Mouse (Mus musculus) hindbrain, postnatal 0 days (tissue): ENCODE data around the gene Clic1. TPM values are rescaled to one million over a fixed set of nuclear protein-coding genes. Genes with fewer than 3 reads are reported as not detected.

ENCODE experiments used
- ATAC-seq: fragments of 200-750 bp; cut with Nextera tagmentation; 2 replicates; pipeline ENCODE4 v1.8.0; 2017; ENCODE audit warnings: mild to moderate bottlenecking, moderate TSS enrichment, moderate library complexity
- DNase-seq: peaks from one replicate; pipeline ENCODE4 v3.0.0-alpha.2; 2015; ENCODE audit warnings: low spot score
- H3K27ac ChIP-seq: fragments of 300-500 bp; sonication (generic); 2 replicates; pipeline ENCODE4 v1.5.1; 2014; ENCODE audit warnings: mild to moderate bottlenecking
- H3K27me3 ChIP-seq: fragments of 300-500 bp; sonication (generic); 2 replicates; pipeline ENCODE4 v1.6.1; 2014; ENCODE audit warnings: low read length, mixed read lengths; ENCODE audit not compliant: insufficient read depth
- H3K36me3 ChIP-seq: fragments of 300-500 bp; sonication (generic); 2 replicates; pipeline ENCODE4 v1.6.1; 2014; ENCODE audit warnings: low read length, mixed read lengths; ENCODE audit not compliant: insufficient read depth
- H3K4me1 ChIP-seq: fragments of 300-500 bp; sonication (generic); 2 replicates; pipeline ENCODE4 v1.6.1; 2014; ENCODE audit warnings: antibody characterized with exemption, low read length, mixed read lengths; ENCODE audit not compliant: insufficient read depth
- H3K4me2 ChIP-seq: fragments of 300-500 bp; sonication (generic); 2 replicates; pipeline ENCODE4 v1.6.1; 2014; ENCODE audit warnings: low read depth, mild to moderate bottlenecking, low read length, moderate library complexity, mixed read lengths
- H3K4me3 ChIP-seq: fragments of 300-500 bp; sonication (generic); 2 replicates; pipeline ENCODE4 v1.5.1; 2014; ENCODE audit warnings: low read length
- H3K9ac ChIP-seq: fragments of 300-500 bp; sonication (generic); replicated peaks from 2 replicates; pipeline ENCODE4 v1.6.1; 2014; ENCODE audit warnings: mild to moderate bottlenecking, low read length, moderate library complexity, mixed read lengths
- H3K9me3 ChIP-seq: fragments of 300-500 bp; sonication (generic); 2 replicates; pipeline ENCODE4 v1.6.1; 2016; ENCODE audit warnings: low read length, mixed read lengths
- CTCF ChIP-seq: IDR thresholded peaks from 2 replicates; pipeline ENCODE4 v1.5.1; 2016; ENCODE audit warnings: antibody characterized with exemption, control low read depth, low read depth
- WGBS: fragments of 180-500 bp; shearing (Covaris S2); extraction: QIAGEN DNeasy Blood & Tissue Kit; methylation state at CpG from one replicate; pipeline ENCODE4 v1.1.7; 2014; 5-methylcytosine and 5-hydroxymethylcytosine counted together
- polyA plus RNA-seq: library from polyadenylated mRNA; unstranded; fragments of >200 nt; fragmentation: Nextera tagmentation; extraction: Ambion mirVana; gene quantifications from 2 replicates; pipeline ENCODE4 v1.2.1, GENCODE M21; 2015
- total RNA-seq: library from RNA; depleted of rRNA; stranded (reverse); fragments of >200 nt; gene quantifications from 2 replicates; pipeline ENCODE4 v1.2.3, GENCODE M21; 2014; rRNA removed

Clic1 gene
- 56.9 and 59.5 TPM in 2 replicates for total RNA-seq
- polyA plus RNA-seq, result 81.9 and 88.5 TPM in 2 replicates

GRCm38 (mm10) chr17:35049561-35050016 lies at the start of gene Clic1:
Gene Clic1 (plus strand): TSS chr17:35049966.
- peak; percentile 34 for TF ChIP-seq CTCF
- Histone ChIP-seq H3K27me3 (no peaks in the 10 kb centered on the region), H3K4me3 (peak within 1 kb of the TSS; percentile 44), H3K9me3 (no peaks in the 10 kb centered on the region), H3K27ac (peak within 1 kb of the TSS; percentile 86), H3K4me1 (0 out of 2 replicates have a peak, but pooled peaks cover 4% of the 10 kb centered on the region), H3K36me3 (no peaks in the 10 kb centered on the region), H3K4me2 (peak within 1 kb of the TSS; percentile 67), H3K9ac (peak within 1 kb of the TSS; percentile 52)
- ATAC-seq (no peak), DNase-seq (peak; percentile 77)
- 6% methylated on average over 11 of the region's 11 CpGs for WGBS

- no peak for TF ChIP-seq CTCF
- H3K9ac ChIP-seq, result peak within 1 kb of the TSS; percentile 70
- H3K36me3 ChIP-seq, result peaks cover 13% of the 10 kb centered on the region
- DNase-seq (peak; percentile 90), ATAC-seq (peak; percentile 91)
- H3K9me3 ChIP-seq, result no peaks in the 10 kb centered on the region
- peak within 1 kb of the TSS; percentile 96 for H3K27ac ChIP-seq
- H3K4me1 ChIP-seq, result peaks cover 6% of the 10 kb centered on the region
- H3K4me3 ChIP-seq, result peak within 1 kb of the TSS; percentile 70
- under 1% methylated on average over 75 of the region's 83 CpGs for WGBS
- peak within 1 kb of the TSS; percentile 92 for H3K4me2 ChIP-seq
- no peaks in the 10 kb centered on the region for H3K27me3 ChIP-seq
These were observed 48.9 kb upstream of the Clic1 start, which contains the start of gene Vars for GRCm38 (mm10) chr17:35000717-35001451. Gene Vars (plus strand): TSS chr17:35000987.

- Histone ChIP-seq H3K9ac (peak overlapping the region; percentile 70), H3K9me3 (no peaks in the 10 kb centered on the region), H3K27ac (peak overlapping the region; percentile 96), H3K4me1 (peaks cover 6% of the 10 kb centered on the region), H3K36me3 (peaks cover 13% of the 10 kb centered on the region), H3K4me3 (peak overlapping the region; percentile 70), H3K4me2 (peak overlapping the region; percentile 92), H3K27me3 (no peaks in the 10 kb centered on the region)
- TF ChIP-seq CTCF, result no peak
- under 1% methylated on average over 35 of the region's 35 CpGs for WGBS
- ATAC-seq, result no peak
- peak; percentile 50 for DNase-seq
These were observed 48.2 kb upstream of the Clic1 start for GRCm38 (mm10) chr17:35001452-35002152.

DNA sequence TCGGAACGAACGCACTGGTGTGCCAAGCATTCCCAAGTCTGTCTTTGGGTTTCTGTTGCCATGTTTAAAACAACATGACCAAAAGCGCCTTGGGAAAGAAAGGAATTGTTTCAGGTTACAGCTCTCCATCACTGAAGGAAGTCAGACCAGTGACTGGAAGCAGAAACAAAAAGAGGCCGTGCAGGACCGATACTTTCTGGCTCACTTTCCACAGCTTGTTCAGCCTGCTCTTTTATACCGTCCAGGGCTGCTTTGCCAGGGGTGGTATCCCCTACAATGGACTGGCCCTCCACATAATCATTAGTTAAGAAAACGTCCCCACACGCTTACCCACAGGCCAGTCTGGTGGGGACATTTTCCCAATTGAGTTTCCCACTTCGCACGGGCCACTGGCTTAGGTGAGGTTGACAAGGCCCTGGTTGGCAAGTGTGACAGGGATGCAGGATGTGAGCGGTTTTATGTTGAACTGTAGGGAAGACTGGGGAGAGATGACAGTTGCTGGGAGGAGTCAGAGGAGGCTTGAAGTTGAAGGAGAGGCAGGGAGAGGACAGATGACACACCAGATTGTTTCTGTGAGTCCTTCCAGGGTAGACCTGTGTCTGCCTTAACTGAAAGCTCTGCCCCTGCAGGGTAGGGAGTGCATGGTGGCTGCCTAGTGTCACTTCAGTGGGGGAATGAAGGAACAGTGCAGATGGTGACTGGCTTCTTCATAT lies 47.5 kb upstream of the Clic1 start:
- peak; percentile 2; the same call in 1 of the 2 replicates for TF ChIP-seq CTCF
- Histone ChIP-seq H3K27me3 (no peaks in the 10 kb centered on the region), H3K9ac (peak overlapping the region; percentile 70), H3K4me2 (peak overlapping the region; percentile 92), H3K27ac (peak overlapping the region; percentile 7; the same call in 1 of the 2 replicates), H3K9me3 (no peaks in the 10 kb centered on the region), H3K4me3 (peak overlapping the region; percentile 70), H3K36me3 (peaks cover 13% of the 10 kb centered on the region), H3K4me1 (peaks cover 6% of the 10 kb centered on the region)
- ATAC-seq (no peak), DNase-seq (no peak)
- WGBS, result 8% methylated on average over 12 of the region's 12 CpGs

DNA sequence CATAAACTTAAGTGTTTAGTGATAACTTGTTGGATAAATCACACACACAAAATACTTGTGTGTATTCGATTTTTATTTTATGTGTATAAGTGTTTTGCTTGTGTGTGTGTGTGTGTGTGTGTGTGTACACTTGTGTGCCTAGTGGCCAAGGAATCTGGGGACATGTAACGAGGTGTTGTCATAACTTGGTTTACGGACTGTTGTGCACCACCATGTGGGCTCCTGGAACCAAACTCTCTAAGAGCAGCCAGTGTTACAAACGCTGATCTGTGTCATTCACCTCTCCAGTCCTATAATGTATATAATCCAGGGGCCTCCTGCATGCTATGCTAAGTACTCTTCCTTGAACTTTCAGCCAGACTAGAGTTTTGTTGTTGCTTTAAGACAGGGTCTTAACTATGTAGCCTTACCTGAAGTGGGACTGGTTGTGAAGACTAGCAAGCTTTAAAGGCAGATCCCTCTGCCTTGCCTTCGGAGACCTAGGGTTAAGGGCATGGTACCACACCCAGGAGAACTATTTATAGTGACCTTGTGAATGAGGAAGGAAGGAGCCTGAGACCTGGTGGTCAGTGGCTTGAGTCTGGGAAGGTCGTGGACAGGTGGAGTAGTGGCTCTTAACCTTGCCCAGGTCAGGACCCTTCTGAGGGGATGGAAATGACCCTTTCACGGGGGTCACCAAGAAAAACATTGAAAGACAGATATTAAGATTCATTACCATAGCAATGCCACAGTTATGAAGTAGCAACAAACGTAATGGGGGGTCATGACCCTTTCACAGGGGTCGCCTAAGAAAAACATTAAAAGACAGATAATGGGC lies 46.5 kb upstream of the Clic1 start:
- H3K27ac ChIP-seq, result 0 out of 2 replicates have a peak overlapping the region, but pooled peaks have one; percentile 7
- TF ChIP-seq CTCF, result no peak
- DNase-seq (no peak), ATAC-seq (no peak)
- H3K9me3 ChIP-seq, result no peaks in the 10 kb centered on the region
- peaks cover 6% of the 10 kb centered on the region for H3K4me1 ChIP-seq
- no peak overlapping the region for H3K4me3 ChIP-seq
- no peaks in the 10 kb centered on the region for H3K27me3 ChIP-seq
- peak overlapping the region; percentile 70; the same call in 1 of the 2 replicates for H3K9ac ChIP-seq
- 73% methylated on average over 9 of the region's 9 CpGs for WGBS
- peaks cover 16% of the 10 kb centered on the region for H3K36me3 ChIP-seq
- peak overlapping the region; percentile 92 for H3K4me2 ChIP-seq
